22 mouse cellular contexts compared by ENCODE assay signal in genomic region chr8:54375373-54376098, GRCm38 (mm10).
A peak's percentile ranks its signal among the peaks of the same experiment; 100 is the strongest.
DNase-seq lines count a peak whose midpoint lies in the region; ATAC-seq lines count a peak whose summit lies in the region.
"Had no signal": no experiment of that assay in that cellular context is flagged by ENCODE, and none has a peak within 500 bp of the region (broad histone marks: within the 10 kb centered on the region; RNA-seq: fewer than 3 reads in every experiment).

No protein-coding gene starts in this region.

- no peaks in the 10 kb centered on the region for H3K27me3 ChIP-seq in heart, embryonic 13.5 days (replicated peaks)
- H3K27me3 ChIP-seq in lung, embryonic 16.5 days (ENCODE audit: control insufficient read depth, insufficient read depth, low read depth, low read length), result no peaks in the 10 kb centered on the region
- H3K27me3 ChIP-seq: embryonic facial prominence, embryonic 13.5 days; hindbrain, embryonic 15.5 days; intestine, embryonic 15.5 days; kidney, embryonic 15.5 days; megakaryocyte, embryonic 14.5 days had no signal

- no peak for ATAC-seq in heart, embryonic 13.5 days (ENCODE audit: extremely low read depth, insufficient number of reproducible peaks, low FRiP score, low TSS enrichment)
- ATAC-seq in lung, embryonic 16.5 days (ENCODE audit: low read depth), result peak; percentile 36; the same call in 1 of the 2 replicates
- ATAC-seq: forebrain, embryonic 16.5 days; intestine, embryonic 15.5 days; liver, postnatal 0 days had no signal

- H3K36me3 ChIP-seq in heart, embryonic 13.5 days, result no peaks in the 10 kb centered on the region
- H3K36me3 ChIP-seq in lung, embryonic 16.5 days (ENCODE audit: control insufficient read depth, insufficient read depth, low read length), result no peaks in the 10 kb centered on the region
- H3K36me3 ChIP-seq: embryonic facial prominence, embryonic 13.5 days; hindbrain, embryonic 15.5 days; intestine, embryonic 15.5 days; kidney, embryonic 15.5 days; limb, embryonic 10.5 days had no signal

- 0 out of 2 replicates have a peak overlapping the region, but pooled peaks have one; percentile 36 for H3K27ac ChIP-seq in heart, embryonic 13.5 days (replicated peaks)
- no peak overlapping the region for H3K27ac ChIP-seq in lung, embryonic 16.5 days (ENCODE audit: low read length)
- H3K27ac ChIP-seq: embryonic facial prominence, embryonic 13.5 days; gastrocnemius, adult 2 months; hindbrain, embryonic 15.5 days; intestine, embryonic 15.5 days; kidney, embryonic 15.5 days; limb, embryonic 10.5 days; stomach, postnatal 0 days had no signal

- DNase-seq in heart, adult 11 months, result no peak
- DNase-seq in left cerebral cortex, postnatal 14 days (ENCODE audit: low spot score in 2 of 2), result peak; percentile 5 to 34
- DNase-seq in left cerebral cortex, postnatal 4 days, result no peak
- peak; percentile 36 for DNase-seq in lung, postnatal 36 days
- no peak for DNase-seq in ovary, postnatal 36 days (ENCODE audit: low spot score)
- DNase-seq: cerebellum, adult 9-11 months; gastrocnemius, adult 2 months; heart, postnatal 4 days; liver, postnatal 0 days; midbrain, embryonic 14.5 days; right cerebral cortex, postnatal 4 days had no signal

- intact Hi-C loops in left cerebral cortex, postnatal 14 days (cut with DNase I), result no loop called here
- intact Hi-C loops in left cerebral cortex, postnatal 4 days (cut with DNase I), result no loop called here

- WGBS in heart, embryonic 13.5 days, result 30% methylated on average over 3 of the region's 3 CpGs
- WGBS in lung, embryonic 16.5 days, result 64% methylated on average over 3 of the region's 3 CpGs

- H3K4me3 ChIP-seq in heart, embryonic 13.5 days, result no peak overlapping the region
- H3K4me3 ChIP-seq in lung, embryonic 16.5 days (ENCODE audit: low read length), result no peak overlapping the region
- H3K4me3 ChIP-seq: embryonic facial prominence, embryonic 13.5 days; gastrocnemius, adult 2 months; hindbrain, embryonic 15.5 days; intestine, embryonic 15.5 days; kidney, embryonic 15.5 days; limb, embryonic 10.5 days; megakaryocyte, embryonic 14.5 days; myocyte had no signal

- no peak overlapping the region for H3K9ac ChIP-seq in heart, embryonic 13.5 days
- no peak overlapping the region for H3K9ac ChIP-seq in lung, embryonic 16.5 days (ENCODE audit: low read length)
- H3K9ac ChIP-seq: embryonic facial prominence, embryonic 13.5 days; hindbrain, embryonic 15.5 days; intestine, embryonic 15.5 days; kidney, embryonic 15.5 days; liver, postnatal 0 days had no signal

- no peaks in the 10 kb centered on the region for H3K9me3 ChIP-seq in heart, embryonic 13.5 days
- H3K9me3 ChIP-seq in lung, embryonic 16.5 days (ENCODE audit: control insufficient read depth, low read length), result no peaks in the 10 kb centered on the region
- H3K9me3 ChIP-seq: embryonic facial prominence, embryonic 13.5 days; hindbrain, embryonic 15.5 days; intestine, embryonic 15.5 days; kidney, embryonic 15.5 days; limb, embryonic 10.5 days; megakaryocyte, embryonic 14.5 days had no signal

- H3K4me1 ChIP-seq in heart, embryonic 13.5 days, result peaks cover 8% of the 10 kb centered on the region
- no peaks in the 10 kb centered on the region for H3K4me1 ChIP-seq in lung, embryonic 16.5 days (replicated peaks; ENCODE audit: control insufficient read depth, insufficient read depth, low read length)
- H3K4me1 ChIP-seq: embryonic facial prominence, embryonic 13.5 days; hindbrain, embryonic 15.5 days; intestine, embryonic 15.5 days; kidney, embryonic 15.5 days; megakaryocyte, embryonic 14.5 days had no signal

- H3K4me2 ChIP-seq in heart, embryonic 13.5 days, result peak overlapping the region; percentile 9; the same call in 1 of the 2 replicates
- H3K4me2 ChIP-seq in lung, embryonic 16.5 days (ENCODE audit: low read depth, low read length), result no peak overlapping the region
- H3K4me2 ChIP-seq: embryonic facial prominence, embryonic 13.5 days; hindbrain, embryonic 15.5 days; intestine, embryonic 15.5 days; kidney, embryonic 15.5 days had no signal

Comparison
In these comparisons a context has a peak if more than half of its experiments do, and no peak if none do; other contexts are left out.
1. DNase-seq: peak in left cerebral cortex, postnatal 14 days (2 of 2) and lung, postnatal 36 days (single experiment); none in heart, adult 11 months (single experiment), left cerebral cortex, postnatal 4 days (single experiment) and ovary, postnatal 36 days (single experiment).